ENCODE assay signal across 18 mouse cellular contexts in genomic region chr10:127173148-127174065, GRCm38 (mm10). TPM values are rescaled to one million over a fixed set of nuclear protein-coding genes. Genes with fewer than 3 reads are reported as not detected.
"Had no signal": no experiment of that assay in that cellular context is flagged by ENCODE, and none has a peak within 500 bp of the region (broad histone marks: within the 10 kb centered on the region; RNA-seq: fewer than 3 reads in every experiment).

No protein-coding gene starts in this region.

- H3K4me3 ChIP-seq: layer of hippocampus, adult 2 months; left cerebral cortex, adult 2 months; limb, embryonic 10.5 days; liver, embryonic 13.5 days; lung, embryonic 15.5 days; megakaryocyte, embryonic 14.5 days; midbrain, embryonic 15.5 days; neural tube, embryonic 12.5 days; stomach, embryonic 15.5 days had no signal

- ATAC-seq: liver, postnatal 0 days; midbrain, embryonic 15.5 days had no signal

- H3K27ac ChIP-seq: layer of hippocampus, adult 2 months; left cerebral cortex, adult 2 months; limb, embryonic 10.5 days; liver, embryonic 13.5 days; lung, embryonic 15.5 days; macrophage; midbrain, embryonic 15.5 days; neural tube, embryonic 12.5 days; stomach, embryonic 15.5 days had no signal

- DNase-seq: kidney, postnatal 10 days; kidney, postnatal 4 days; liver, embryonic 13.5 days; liver, postnatal 0 days; lung, postnatal 14 days; thymus, adult 2 months; thymus, postnatal 4 days had no signal

- H3K9ac ChIP-seq: liver, embryonic 13.5 days; liver, postnatal 0 days; lung, embryonic 15.5 days; midbrain, embryonic 15.5 days; neural tube, embryonic 12.5 days; stomach, embryonic 15.5 days had no signal

- H3K36me3 ChIP-seq: limb, embryonic 10.5 days; lung, embryonic 15.5 days; midbrain, embryonic 15.5 days; neural tube, embryonic 12.5 days; stomach, embryonic 15.5 days had no signal

RNA-seq across cellular contexts. Expression of gene Arhgef25, which starts 16.5 kb away (rescaled TPM):
- total RNA-seq: monocyte, adult 5-6 weeks; neutrophil, adult 5-6 weeks had no signal
- polyA plus RNA-seq: macrophage had no signal
